Mouse (Mus musculus) cerebellum, adult 2 months (tissue): ENCODE measurements around the gene Dcpp2.
"Not testable (repeated sequence)": the region's sequence is repeated elsewhere in the genome, so short reads cannot be mapped to it uniquely, and the experiment has no call there.

Experiments
- CTCF ChIP-seq: fragments of 200-500 bp; IDR thresholded peaks from 2 replicates; pipeline ENCODE4 v1.5.1; 2011; ENCODE audit warnings: low read depth, mild to moderate bottlenecking, control low read depth, low read length, moderate library complexity, borderline replicate concordance; ENCODE audit not compliant: insufficient read depth
- POLR2A ChIP-seq: fragments of 200-500 bp; IDR thresholded peaks from 2 replicates; pipeline ENCODE4 v1.6.1; 2011; ENCODE audit warnings: low read length, control low read depth, borderline replicate concordance; ENCODE audit not compliant: insufficient read depth

DNA sequence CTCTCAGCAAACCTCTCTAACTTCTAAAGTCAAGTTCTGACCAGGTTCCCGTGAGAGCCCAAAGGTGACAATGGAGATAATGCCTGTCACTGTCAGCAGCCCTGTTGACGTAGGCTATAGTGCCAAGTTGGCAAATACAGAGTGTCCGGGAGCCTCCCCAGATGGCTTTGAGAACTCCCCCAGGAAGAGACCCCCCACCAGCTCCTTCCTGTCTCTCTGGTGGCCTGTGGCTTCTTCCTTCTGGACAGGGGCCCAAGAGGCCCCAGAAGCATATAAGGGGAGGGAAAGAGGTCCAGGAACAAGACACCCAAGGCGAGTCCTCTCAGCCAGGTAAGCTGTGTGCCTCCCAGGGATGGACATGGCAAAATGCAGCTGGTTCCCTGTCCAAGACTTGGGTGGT, 36.5 kb downstream of the Dcpp2 start, which contains the start of gene Dcpp3:
- not testable (repeated sequence) for TF ChIP-seq CTCF, POLR2A
